Mouse (Mus musculus) CD4-positive helper T cell, adult 2 months (primary cell): Measurements from ENCODE around the gene Trak2.
"Not testable (repeated sequence)": the region's sequence is repeated elsewhere in the genome, so short reads cannot be mapped to it uniquely, and the experiment has no call there.

Source experiments
- DNase-seq: peaks from one replicate; pipeline ENCODE4 v3.0.0-alpha.2; 2012; ENCODE audit warnings: low read depth, missing footprints, low spot score

Gene Trak2

DNA sequence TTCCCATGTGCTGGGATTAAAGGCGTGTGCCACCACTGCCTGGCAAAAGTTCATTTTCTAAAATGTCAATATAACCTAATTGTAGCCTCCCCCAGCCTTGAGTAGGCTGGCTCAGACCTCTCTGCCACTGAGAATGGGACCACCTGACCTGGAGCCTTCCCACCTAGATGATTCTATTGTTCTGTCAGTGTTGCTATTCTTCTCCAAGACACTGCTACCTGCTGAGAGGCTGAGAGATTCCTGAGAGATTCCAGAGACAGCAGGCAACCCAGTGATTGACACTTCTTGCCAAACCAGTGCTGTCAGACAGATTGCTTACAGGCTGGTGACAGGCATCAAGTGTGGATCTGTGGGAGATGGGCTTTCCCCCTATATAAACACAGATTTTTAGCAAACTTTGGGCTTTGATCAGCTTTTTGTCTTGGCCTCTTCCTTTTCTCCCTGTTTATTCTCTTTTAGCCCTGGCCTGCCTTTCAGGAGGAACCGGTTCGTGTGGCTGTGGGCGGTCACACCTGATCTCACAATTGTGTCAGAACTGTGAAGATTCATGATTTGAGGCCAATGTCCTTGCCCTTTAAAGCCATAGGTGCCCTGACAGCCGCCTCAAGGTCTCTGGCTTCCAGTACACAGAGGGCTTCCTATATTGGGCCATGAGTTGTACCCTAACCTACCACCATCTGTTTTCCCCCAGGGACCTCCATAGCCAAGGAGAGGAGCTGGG lies 83.2 kb downstream of the Trak2 start:
- no peak for DNase-seq

DNA sequence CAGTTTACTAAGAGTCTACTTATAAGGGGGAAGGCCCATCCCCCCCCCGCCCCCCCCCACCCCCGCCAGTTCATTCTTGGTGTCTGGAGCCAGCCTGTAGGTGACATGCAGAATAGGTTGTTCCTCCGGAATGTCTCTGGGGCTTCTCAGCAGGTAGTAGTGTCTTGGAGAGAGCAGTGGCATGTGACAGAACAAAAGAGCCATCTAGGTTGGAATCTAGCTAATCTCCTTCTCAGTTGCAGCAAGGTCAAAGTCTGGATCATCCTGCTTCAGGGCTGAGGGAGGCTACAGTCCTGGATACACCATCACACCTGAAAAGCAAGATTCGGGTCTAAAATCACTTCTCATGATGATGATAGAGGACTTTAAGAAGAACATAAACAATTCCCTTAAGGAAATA lies 87.6 kb downstream of the Trak2 start:
- DNase-seq = no peak

DNA sequence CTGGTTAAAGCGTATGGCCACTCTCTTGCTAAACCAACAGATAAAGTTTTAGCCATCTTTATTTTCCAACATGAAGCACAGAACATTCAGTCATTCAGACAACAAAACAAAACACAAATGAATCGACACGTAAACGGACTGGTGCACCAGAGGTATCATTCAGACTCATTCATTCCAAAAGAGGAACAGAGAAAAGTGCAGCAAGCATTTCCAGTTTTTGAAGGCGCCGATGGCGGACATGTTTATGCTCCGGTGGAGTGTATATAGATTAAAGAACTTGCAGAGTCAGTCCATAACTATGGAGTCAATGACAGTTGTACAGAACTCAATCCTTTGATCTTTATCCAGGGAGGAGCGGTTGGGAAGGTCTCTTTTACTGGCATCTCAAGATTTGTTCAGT lies 90.0 kb downstream of the Trak2 start:
- DNase-seq = not testable (repeated sequence)

DNA sequence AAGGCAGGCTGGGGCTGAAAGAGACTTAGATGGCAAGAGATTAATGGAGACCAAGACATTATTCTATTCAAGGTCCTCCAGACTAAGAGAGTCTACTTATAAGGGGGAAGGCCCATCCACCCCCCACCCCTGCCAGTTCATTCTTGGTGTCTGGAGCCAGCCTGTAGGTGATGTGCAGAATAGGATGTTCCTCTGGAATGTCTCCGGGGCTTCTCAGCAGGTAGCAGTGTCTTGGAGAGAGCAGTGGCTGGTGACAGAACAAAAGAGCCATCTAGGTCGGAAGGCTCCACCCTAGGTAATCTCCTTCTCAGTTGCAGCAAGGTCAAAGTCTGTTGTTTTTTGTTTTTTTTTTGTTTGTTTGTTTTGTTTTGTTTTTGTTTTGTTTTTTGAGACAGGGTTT lies 93.9 kb downstream of the Trak2 start:
- not testable (repeated sequence) for DNase-seq

DNA sequence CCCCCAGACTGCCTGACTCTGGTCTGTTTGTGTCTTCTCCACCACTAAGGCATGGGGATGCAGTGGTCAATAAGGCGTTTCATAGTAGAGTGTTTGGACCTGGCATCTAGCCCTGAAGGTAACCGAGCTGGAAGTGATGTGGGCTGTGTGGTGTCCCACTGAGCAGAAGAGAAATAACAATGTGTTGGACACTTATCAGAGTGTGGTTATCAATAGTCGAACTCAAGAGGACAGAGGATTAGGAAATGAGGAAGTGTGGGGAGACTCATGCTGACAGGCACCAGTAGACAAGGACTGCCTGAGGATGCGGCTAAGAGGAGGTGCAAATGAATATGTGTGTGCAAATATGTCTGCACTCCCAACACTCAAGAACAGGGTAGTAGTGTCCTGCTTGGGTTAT lies 96.7 kb downstream of the Trak2 start:
- DNase-seq = not testable (repeated sequence)

DNA sequence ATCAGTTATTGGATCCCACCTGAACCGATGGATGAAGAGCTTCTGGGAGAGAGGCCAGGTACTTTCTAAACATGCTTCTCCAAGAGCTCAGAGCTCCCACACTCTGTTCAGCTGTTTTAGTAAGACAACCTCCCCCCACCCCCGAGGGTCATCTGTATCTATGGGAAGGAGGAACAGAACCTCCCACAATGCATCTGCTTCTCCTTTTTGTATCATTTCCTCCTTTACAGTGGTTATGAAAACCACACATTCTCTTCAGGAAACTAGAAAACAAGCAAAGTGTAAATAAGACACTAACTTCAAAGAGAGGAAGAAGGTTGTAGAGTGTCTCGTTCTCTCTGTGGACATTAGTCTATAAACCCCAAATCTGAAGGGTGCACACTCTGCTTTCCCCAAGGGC lies 112.6 kb downstream of the Trak2 start:
- DNase-seq = not testable (repeated sequence)

DNA sequence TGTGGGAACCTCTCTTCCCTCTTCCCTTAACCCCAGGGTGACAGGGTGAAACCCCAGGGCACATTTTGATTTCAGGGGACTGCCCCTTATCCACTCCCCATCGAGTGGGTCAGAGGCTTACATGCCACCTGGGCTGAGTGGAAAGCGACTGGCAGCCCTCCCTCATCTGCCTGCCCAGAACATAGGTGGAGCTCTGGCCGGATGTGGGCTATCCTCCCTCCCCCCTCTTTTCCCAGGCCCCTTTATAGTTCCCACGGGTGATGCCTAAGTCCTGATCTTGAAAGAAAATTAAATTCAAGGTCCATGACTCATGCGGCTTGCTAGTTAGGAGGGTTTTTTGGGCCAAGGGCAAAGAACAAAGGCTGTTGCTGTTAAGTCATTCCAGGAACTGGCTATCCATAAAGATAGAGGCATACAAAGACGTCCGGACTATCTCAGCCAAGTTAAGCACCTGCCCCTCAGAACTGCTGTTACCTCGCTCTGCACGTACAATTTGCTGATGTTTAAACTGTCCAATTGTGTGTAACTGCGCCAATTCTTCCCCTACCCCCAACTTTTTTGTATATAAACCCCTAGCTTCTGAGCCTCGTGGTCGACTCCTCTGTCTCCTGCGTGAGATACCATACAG lies 113.4 kb downstream of the Trak2 start:
- DNase-seq = peak; percentile 72

DNA sequence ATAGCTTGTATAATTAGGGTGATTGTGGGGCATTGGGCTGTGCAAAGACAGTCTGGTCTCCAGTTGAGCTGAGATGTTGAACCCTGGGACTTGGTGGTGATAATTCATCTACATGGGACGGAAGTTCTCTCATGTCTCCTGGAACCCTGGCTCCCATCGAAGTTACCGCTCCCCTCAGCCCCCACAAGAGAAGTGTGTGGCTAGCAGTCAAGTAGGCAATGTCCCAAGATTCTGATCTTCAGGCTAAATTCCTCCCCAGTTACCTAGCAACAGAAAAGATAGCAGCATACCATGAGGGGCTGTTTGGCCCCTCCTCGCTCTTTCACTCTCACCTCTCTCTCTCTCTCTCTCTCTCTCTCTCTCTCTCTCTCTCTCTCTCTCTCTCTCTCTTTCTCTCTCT lies 114.1 kb downstream of the Trak2 start:
- DNase-seq = not testable (repeated sequence)

DNA sequence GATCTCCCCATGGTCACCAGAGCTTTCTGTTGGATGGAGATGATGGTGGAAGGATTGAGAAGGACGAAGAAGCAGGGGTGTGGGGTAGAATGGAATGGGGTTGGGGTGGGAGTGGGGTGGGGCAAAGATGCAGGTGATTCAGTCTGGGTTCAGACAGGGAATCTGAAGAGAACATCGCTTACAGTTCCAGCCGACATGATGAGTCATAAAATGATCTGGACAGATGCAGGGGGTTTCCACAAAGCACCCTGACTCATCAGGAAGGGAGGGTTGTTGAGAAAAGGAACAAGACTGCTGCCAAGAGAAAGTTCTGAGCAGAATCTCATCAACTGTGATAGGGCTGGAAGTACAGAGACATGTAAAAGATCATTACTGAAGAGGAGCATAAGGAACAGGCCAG lies 116.4 kb downstream of the Trak2 start:
- DNase-seq = peak; percentile 27
